Mouse (Mus musculus): ENCODE results near the gene Fbxl21.

- TF ChIP-seq CTCF (IDR thresholded peaks at IDR 0.05; ENCODE audit: extremely low read depth, insufficient read length, insufficient replicate concordance, low read depth, low read length) (no peak), POLR2A (IDR thresholded peaks at IDR 0.05; ENCODE audit: low read depth, low read length) (no peak)
Measured at GRCm38 (mm10) chr13:56478027-56478426, 44.2 kb upstream of the Fbxl21 start.

Measured in small intestine, adult 2 months (tissue).